Mouse (Mus musculus): Measurements from ENCODE around the gene Ptpn5. TPM values are rescaled to one million over a fixed set of nuclear protein-coding genes. Genes with fewer than 3 reads are reported as not detected.

Gene Ptpn5
- total RNA-seq (2021), result 1.3 and 2.2 TPM in 2 replicates
- long read RNA-seq, result 0 reads

- DNase-seq, result no peak
Observed at GRCm38 (mm10) chr7:47133331-47133730, at the start of gene Ptpn5. TSS of gene Ptpn5 (minus strand) at chr7:47133684.

DNA sequence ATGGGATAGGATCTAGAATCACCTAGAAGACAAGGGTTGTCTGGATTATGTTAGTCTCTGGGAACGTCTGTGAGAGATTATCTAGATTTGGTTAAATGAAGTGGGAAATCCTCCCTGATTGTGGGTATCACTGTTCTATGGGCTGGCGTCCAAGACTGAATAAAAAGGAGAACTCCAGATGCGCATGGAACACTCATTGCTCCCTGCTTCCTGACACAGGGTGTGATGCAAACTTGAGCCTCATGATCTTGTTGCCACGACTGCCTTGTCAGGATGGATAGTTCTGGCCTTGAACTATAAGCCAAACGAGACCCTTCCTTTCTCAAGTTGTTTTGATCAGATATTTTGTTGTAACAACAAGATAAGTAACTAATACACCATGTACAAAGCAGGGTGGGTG, 37.3 kb upstream of the Ptpn5 start:
- DNase-seq, result no peak

- DNase-seq, result no peak
Observed at GRCm38 (mm10) chr7:47165028-47165427, 31.5 kb upstream of the Ptpn5 start.

- no peak for DNase-seq
Observed at GRCm38 (mm10) chr7:47163203-47163602, 29.7 kb upstream of the Ptpn5 start.

DNA sequence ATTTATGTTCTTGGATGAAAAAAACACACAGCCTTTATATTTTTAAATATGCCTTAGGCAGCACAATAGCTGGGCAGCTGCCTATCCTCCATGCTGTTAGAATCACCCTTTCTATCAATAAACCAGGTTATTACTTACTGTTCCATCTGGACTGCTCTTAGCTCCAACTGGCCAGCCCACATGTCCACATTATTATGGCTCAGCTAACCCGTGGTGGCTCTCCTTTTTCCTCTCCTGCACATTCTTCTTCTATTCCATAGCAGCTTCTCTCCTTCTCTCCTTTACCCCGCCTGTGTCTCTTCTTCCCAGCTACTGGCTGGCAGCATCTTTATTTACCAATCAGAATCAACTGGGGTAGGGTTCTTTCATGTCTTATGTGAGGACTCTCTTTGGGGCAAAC, 25.0 kb upstream of the Ptpn5 start:
- no peak for DNase-seq

GRCm38 (mm10) chr7:47157743-47158142, 24.3 kb upstream of the Ptpn5 start:
- no peak for DNase-seq

- no peak for DNase-seq
Observed at GRCm38 (mm10) chr7:47155849-47156248, 22.4 kb upstream of the Ptpn5 start.

GRCm38 (mm10) chr7:47155396-47155795, 21.9 kb upstream of the Ptpn5 start:
- DNase-seq, result no peak

GRCm38 (mm10) chr7:47150420-47151061, 17.1 kb upstream of the Ptpn5 start:
- DNase-seq, result peak; percentile 31

DNA sequence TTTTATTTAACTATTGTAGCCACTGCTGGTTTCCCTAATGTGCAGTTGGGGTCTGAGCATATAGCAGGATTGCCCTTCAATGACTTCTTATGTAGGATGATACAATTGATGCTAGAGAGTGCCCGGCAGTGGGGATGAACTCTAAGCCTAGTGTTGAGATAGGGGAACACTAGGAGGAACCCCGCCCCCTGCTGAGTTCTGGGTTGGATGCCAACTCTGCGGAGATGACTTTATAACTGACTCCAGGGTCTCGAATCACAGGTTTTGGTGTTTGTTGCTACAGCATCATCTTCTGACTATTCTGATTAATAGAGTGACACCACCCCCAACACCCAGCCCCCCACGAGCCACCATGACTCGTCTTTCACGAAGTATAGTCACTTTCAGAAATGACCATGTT, 14.8 kb upstream of the Ptpn5 start:
- DNase-seq, result no peak

GRCm38 (mm10) chr7:47146034-47146812, 12.7 kb upstream of the Ptpn5 start:
- peak; percentile 54 for DNase-seq

DNA sequence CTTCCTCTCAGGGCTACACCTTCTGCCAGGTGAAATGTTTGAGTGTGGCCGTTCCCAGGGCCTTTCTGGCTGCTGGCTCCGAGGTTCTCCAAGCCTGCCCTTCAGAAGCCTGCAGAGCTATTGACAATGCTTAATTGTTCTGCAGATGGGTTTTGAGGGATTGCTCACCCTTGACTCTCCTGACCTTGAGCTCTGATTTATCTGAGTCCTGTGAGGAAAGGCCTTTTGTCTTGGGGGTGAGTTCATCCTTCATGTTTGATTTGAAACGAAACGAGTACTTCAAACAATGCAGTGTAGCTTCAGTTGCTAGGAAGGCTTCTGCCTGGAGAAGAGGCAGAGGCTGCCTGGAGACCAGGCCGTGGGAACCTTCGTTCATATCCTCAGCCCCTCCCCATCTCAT, 10.8 kb upstream of the Ptpn5 start:
- no peak for DNase-seq

GRCm38 (mm10) chr7:47139823-47140325, 6.4 kb upstream of the Ptpn5 start:
- DNase-seq, result no peak

GRCm38 (mm10) chr7:47134570-47134969, 1.1 kb upstream of the Ptpn5 start:
- DNase-seq, result no peak

DNA sequence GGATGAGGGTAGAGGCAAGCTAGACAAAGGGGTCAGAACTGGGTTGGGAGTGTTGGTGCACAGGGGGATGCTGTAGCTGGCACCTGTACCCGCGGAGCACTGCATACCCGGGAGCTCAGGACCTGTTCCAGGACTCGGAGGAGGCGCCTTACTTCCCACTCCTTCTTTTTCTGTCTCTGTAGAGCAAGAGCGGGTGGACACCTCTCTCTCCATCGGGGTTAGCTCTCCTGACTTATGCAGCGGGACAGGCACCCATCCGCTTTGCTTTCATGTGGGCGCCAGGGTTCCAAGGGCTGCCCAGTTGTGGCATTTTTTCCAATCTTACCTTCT, 588 bp downstream of the Ptpn5 start:
- DNase-seq, result no peak

DNA sequence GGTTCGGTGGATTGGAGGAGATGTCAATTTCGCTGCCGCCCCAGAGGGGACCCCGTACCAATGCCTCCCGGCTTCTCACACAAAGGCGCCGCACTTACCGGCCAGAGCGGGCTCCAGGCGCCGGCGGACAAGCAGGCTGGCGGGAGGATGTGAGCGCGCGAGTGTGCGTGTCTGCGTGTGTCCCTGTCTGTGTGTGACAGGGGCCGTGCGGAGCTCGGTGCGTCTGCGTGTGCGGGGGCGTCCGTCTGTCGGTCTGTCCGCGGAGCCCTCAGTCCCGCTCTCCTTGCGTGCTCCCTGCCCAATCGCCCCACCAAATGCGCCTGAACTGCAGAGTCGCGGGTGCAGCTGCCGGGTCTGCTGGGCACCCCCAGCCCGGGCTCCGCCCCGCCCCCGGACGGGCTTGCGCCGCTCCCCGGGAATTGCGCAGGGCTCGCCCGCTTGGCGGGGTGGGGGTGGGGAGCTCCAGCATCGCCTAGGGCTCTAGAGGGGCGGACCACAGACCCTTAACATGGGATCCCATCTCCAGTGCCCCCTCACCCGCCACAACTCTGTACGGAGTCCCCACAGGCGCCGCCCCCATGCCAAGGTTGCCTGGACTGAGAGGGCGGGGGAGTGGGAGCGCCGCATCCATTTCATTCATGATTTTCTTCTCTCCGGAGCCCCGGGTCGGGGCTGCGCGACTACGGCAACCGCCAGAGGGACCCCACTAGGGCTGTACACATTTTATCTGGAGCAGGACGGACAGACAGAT, 1.1 kb downstream of the Ptpn5 start:
- peak; percentile 30 for DNase-seq

- no peak for DNase-seq
Observed at GRCm38 (mm10) chr7:47131840-47132179, 1.7 kb downstream of the Ptpn5 start.

DNA sequence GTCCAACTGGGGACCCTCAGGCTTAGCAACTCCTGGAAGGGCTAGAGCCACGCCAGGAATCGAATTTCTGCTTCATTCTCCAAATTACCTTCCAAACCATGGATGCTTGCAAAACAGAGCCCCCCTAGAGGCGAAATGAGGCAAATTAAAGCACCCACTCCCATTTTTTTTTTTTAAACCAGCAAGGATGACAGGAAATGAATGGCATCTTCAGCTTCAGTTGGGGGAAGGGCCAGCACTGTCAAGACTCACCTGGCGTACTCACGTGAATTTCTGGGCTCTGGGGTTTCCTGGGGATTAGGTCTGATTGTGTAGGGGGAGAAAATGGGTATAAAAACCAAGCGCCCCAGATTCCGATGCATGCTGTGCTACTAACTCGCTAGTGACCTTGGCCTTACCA, 2.2 kb downstream of the Ptpn5 start:
- DNase-seq, result no peak

DNA sequence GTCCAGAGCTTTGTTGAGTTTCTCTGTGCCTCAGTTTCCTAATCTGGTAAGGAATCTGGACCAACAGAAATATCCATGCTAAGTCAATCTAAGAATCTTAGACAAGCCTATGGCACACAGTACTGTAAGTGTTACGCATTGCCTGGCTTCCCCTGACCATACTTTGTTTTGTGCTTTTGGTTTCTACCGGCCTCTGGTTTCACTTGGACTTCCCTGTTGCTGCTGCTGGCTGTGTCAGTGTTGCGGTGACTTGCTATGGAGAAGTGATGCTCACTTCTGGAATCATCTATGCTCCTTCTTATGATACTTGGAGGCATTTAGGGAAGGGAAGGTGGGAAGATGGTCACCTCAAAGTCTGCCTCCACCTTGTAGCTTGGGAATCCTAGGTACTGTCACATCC, 11.5 kb downstream of the Ptpn5 start:
- DNase-seq, result no peak

- no peak for DNase-seq
Observed at GRCm38 (mm10) chr7:47116666-47117065, 16.8 kb downstream of the Ptpn5 start.

DNA sequence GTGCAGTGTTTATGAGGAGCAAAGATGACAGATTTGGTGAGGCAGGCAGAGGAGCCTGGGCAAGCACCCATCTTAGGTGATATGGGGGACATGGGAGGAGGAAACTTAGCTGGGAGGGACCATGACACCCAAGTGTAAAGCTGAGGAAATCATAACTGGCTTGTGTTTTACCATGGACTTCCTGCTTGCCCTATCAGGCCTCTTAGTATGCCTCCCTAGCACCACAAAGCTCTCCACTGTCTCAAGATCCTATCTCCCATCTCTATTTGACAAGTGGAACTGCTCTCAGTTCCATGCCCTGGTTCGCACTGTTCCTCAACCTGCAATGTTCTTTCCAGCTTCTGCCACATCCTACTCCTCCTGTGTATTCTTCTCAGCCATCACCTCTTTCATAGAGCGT, 18.0 kb downstream of the Ptpn5 start:
- no peak for DNase-seq

DNA sequence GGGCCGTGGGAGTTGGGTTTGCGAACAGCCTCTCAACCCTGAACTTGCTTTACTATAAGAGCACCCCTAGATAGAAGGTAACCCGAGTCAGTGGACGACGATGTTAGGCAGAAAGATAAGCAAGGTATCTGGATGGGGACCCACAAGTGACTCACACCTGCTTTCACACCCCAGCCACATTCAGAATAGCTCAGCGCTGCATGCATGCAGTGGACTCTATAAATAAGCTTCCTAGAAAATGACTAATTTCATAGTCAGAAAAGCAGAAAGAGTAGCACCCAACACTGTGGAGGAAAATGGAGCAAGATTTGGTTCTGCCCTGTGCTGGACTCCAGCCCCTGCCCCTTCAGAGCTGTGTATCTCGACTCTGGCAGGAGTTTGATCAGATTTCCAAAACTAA, 20.1 kb downstream of the Ptpn5 start:
- DNase-seq, result no peak

- DNase-seq, result no peak
Observed at GRCm38 (mm10) chr7:47112036-47112435, 21.4 kb downstream of the Ptpn5 start.
